Mouse (Mus musculus) megakaryocyte-erythroid progenitor cell, adult 5-6 weeks (primary cell): Measurements from ENCODE around the gene Hip1r. TPM values are rescaled to one million over a fixed set of nuclear protein-coding genes. Genes with fewer than 3 reads are reported as not detected.

ENCODE experiments used
- ATAC-seq: replicated peaks from 2 replicates; pipeline ENCODE4 v1.8.0; 2016; ENCODE audit warnings: mild to moderate bottlenecking, inconsistent platforms; ENCODE audit not compliant: severe bottlenecking, poor library complexity, low FRiP score, low TSS enrichment
- total RNA-seq, 2 experiments: library from RNA; stranded (forward) in 1 of 2; stranded (reverse) in 1 of 2; fragments of 200-1000, 215-1000 nt in 1 of 2; fragments of >200 nt in 1 of 2; fragmentation: Nextera tagmentation in 1 of 2; gene quantifications; 2 replicates each; pipeline ENCODE4 v1.2.3; 2014 to 2017

The Hip1r gene
- 9.3 and 9.5 TPM in 2 replicates for total RNA-seq (2014; fragmentation: Nextera tagmentation)
- 13.7 and 30.9 TPM in 2 replicates for total RNA-seq (2017)

- ATAC-seq: peak; percentile 53
These were observed at the start of gene Hip1r for GRCm38 (mm10) chr5:123973299-123974178. Gene Hip1r (plus strand): TSS chr5:123973628.

GRCm38 (mm10) chr5:123927118-123927517 is 46.3 kb upstream of the Hip1r start, which contains the start of gene Gm43518:
Gene Gm43518 (plus strand): TSS chr5:123927418.
- ATAC-seq: no peak

GRCm38 (mm10) chr5:123930508-123930989 is 42.9 kb upstream of the Hip1r start, which contains the start of gene Ccdc62:
Gene Ccdc62 (plus strand): TSS chr5:123930679.
- peak; percentile 93 for ATAC-seq

- ATAC-seq: no peak
These were observed 42.3 kb upstream of the Hip1r start for GRCm38 (mm10) chr5:123931131-123931530.

GRCm38 (mm10) chr5:123932927-123933326 is 40.5 kb upstream of the Hip1r start:
- no peak for ATAC-seq

GRCm38 (mm10) chr5:123933556-123933955 is 39.9 kb upstream of the Hip1r start:
- no peak for ATAC-seq

- peak; percentile 58; the same call in 1 of the 2 replicates for ATAC-seq
These were observed 39.4 kb upstream of the Hip1r start for GRCm38 (mm10) chr5:123933957-123934591.

GRCm38 (mm10) chr5:123935931-123936330 is 37.5 kb upstream of the Hip1r start:
- ATAC-seq: no peak

- no peak; the same call in 1 of the 2 replicates for ATAC-seq
These were observed 34.9 kb upstream of the Hip1r start for GRCm38 (mm10) chr5:123938479-123938878.

GRCm38 (mm10) chr5:123946546-123946945 is 26.9 kb upstream of the Hip1r start:
- no peak for ATAC-seq

GRCm38 (mm10) chr5:123947041-123947761 is 26.2 kb upstream of the Hip1r start:
- no peak for ATAC-seq

- no peak for ATAC-seq
These were observed 20.9 kb upstream of the Hip1r start for GRCm38 (mm10) chr5:123952365-123953045.

- ATAC-seq: no peak
These were observed 16.2 kb upstream of the Hip1r start for GRCm38 (mm10) chr5:123957213-123957612.

- ATAC-seq: no peak
These were observed 14.4 kb upstream of the Hip1r start for GRCm38 (mm10) chr5:123959018-123959417.

GRCm38 (mm10) chr5:123960129-123960528 is 13.3 kb upstream of the Hip1r start:
- ATAC-seq: no peak

- ATAC-seq: no peak
These were observed 12.4 kb upstream of the Hip1r start for GRCm38 (mm10) chr5:123961046-123961445.

- ATAC-seq: peak; percentile 44; the same call in 1 of the 2 replicates
These were observed 9.2 kb upstream of the Hip1r start for GRCm38 (mm10) chr5:123964208-123964607.

- ATAC-seq: no peak
These were observed 6.7 kb upstream of the Hip1r start for GRCm38 (mm10) chr5:123966759-123967158.

GRCm38 (mm10) chr5:123968468-123968867 is 5.0 kb upstream of the Hip1r start:
- no peak for ATAC-seq
